Mouse (Mus musculus) thymus, adult 2 months (tissue): ENCODE data around the gene Robo2.

Source experiments
- CTCF ChIP-seq: fragments of 200-500 bp; IDR thresholded peaks from 2 replicates; pipeline ENCODE4 v1.5.1; 2012; ENCODE audit warnings: mild to moderate bottlenecking, control low read depth, low read length, moderate library complexity, borderline replicate concordance; ENCODE audit not compliant: control insufficient read depth, poor library complexity, insufficient read depth; ENCODE audit errors: extremely low read depth
- POLR2A ChIP-seq: fragments of 200-500 bp; IDR thresholded peaks from 2 replicates; pipeline ENCODE4 v1.6.1; 2012; ENCODE audit warnings: mild to moderate bottlenecking, low read length, control low read depth, moderate library complexity; ENCODE audit not compliant: control insufficient read depth, poor library complexity, insufficient read depth; ENCODE audit errors: extremely low read depth

DNA sequence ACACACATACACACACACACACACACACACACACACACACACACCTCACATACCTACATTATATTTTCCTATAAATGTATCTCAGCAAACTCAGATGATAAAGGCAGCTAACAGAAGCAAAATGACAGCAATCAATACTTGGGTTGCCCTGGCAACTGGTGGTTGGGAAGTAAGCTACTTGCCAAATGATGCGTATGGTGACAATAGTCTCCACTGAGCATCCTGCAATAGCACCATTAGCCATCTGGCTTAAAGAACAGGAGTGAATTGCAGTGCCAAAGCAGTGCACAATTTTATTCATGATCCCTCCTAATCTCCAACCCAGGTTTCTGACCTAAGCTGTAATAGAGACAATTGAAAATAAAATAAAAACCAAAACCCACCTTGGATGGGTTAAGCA, 529.7 kb downstream of the Robo2 start:
- TF ChIP-seq CTCF = no peak
- TF ChIP-seq POLR2A = no peak
